Mouse (Mus musculus) lung, adult 2 months (tissue): ENCODE results near the gene Polr2b.

ENCODE experiments used
- CTCF ChIP-seq: fragments of 200-500 bp; IDR thresholded peaks from 2 replicates; pipeline ENCODE4 v1.5.1; 2011; ENCODE audit warnings: mild to moderate bottlenecking, low read length, control low read depth; ENCODE audit not compliant: insufficient read depth
- POLR2A ChIP-seq: fragments of 200-500 bp; IDR thresholded peaks from 2 replicates; pipeline ENCODE4 v1.6.1; 2011; ENCODE audit warnings: low read depth, mild to moderate bottlenecking, control low read depth, low read length, borderline replicate concordance; ENCODE audit errors: extremely low read depth

DNA sequence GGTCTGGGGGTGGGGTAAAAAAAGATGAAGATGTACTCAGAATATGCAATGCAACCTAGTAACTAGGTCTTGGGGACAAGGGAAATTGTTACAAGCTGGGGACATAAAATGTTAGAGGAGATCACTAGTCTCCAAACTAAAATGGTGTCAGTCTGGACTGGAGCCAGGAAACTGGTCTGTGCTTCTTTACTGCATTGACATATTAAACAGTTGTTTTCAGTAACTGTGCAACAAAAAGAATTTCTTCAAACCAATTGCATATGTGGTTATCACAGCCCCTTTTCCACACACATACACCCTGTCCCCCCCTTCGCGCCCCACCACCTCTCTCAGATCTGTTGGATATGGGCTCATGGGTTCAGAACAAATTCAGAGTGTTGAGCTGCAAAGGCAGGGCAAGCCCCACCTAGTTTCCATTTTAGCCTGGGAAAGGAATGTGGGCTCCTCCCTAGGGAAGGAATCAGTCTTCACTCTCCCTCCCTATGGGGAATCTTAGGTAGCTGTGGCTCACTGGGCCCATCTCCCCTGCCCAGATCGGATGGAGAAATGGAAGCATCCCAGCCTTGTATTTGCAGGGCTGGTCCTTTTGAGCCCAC is 54.6 kb downstream of the Polr2b start:
- no peak for TF ChIP-seq CTCF
- TF ChIP-seq POLR2A, result no peak
